Mouse (Mus musculus) G1E (cell line): ENCODE data around the gene Ndufa3. TPM values are rescaled to one million over a fixed set of nuclear protein-coding genes. Genes with fewer than 3 reads are reported as not detected.

ENCODE experiments used
- ATAC-seq: 2 replicates; pipeline ENCODE4 v1.8.0; 2016; ENCODE audit warnings: mild to moderate bottlenecking; ENCODE audit not compliant: insufficient number of reproducible peaks, poor library complexity, low FRiP score, severe bottlenecking; ENCODE audit errors: extremely low read depth
- DNase-seq: peaks from one replicate; pipeline ENCODE4 v3.0.0; 2012; ENCODE audit warnings: low spot score
- H3K27me3 ChIP-seq: 2 replicates; pipeline ENCODE4 v1.6.1; 2012; ENCODE audit warnings: mild to moderate bottlenecking, low read length, inconsistent platforms; ENCODE audit not compliant: insufficient read depth
- H3K36me3 ChIP-seq: replicated peaks from 2 replicates; pipeline ENCODE3; 2012; ENCODE audit warnings: mild to moderate bottlenecking, inconsistent platforms
- H3K4me1 ChIP-seq: 2 replicates; pipeline ENCODE4 v1.6.1; 2012; ENCODE audit warnings: low read depth, low read length, inconsistent platforms, mixed read lengths; ENCODE audit not compliant: insufficient read depth
- H3K4me3 ChIP-seq: 2 replicates; pipeline ENCODE4 v1.5.1; 2012; ENCODE audit warnings: low read depth, mild to moderate bottlenecking, inconsistent platforms, low read length, moderate library complexity, mixed read lengths
- H3K9me3 ChIP-seq: replicated peaks from 2 replicates; pipeline ENCODE4 v1.6.1; 2012; ENCODE audit warnings: inconsistent platforms
- CTCF ChIP-seq: IDR thresholded peaks from 2 replicates; pipeline ENCODE4 v1.5.1; 2012; ENCODE audit warnings: low read depth, low read length, inconsistent platforms, mixed read lengths
- GATA1 ChIP-seq: IDR thresholded peaks from 2 replicates; pipeline ENCODE4 v1.6.1; 2012; ENCODE audit warnings: borderline replicate concordance, low read length, inconsistent platforms, mixed read lengths
- GATA2 ChIP-seq: IDR thresholded peaks from 2 replicates; pipeline ENCODE4 v1.6.1; 2012; ENCODE audit warnings: low read depth, low read length, inconsistent platforms, borderline replicate concordance
- POLR2AphosphoS5 ChIP-seq: IDR thresholded peaks from 2 replicates; pipeline ENCODE4 v1.6.1; 2012; ENCODE audit warnings: low read depth, low read length, inconsistent platforms; ENCODE audit not compliant: insufficient replicate concordance
- TAL1 ChIP-seq: conservative IDR thresholded peaks from 2 replicates; pipeline ENCODE4 v1.6.1; 2012; ENCODE audit warnings: low read depth, low read length, inconsistent platforms, mixed read lengths
- polyA plus RNA-seq: library from polyadenylated mRNA; stranded (reverse); fragments of >175 nt; gene quantifications from 2 replicates; pipeline ENCODE4 v1.2.3, GENCODE M21; 2012
- total RNA-seq, 2 experiments: library from RNA; stranded (forward) in 1 of 2; stranded (reverse) in 1 of 2; fragments of 200-1000 nt in 1 of 2; fragments of >200 nt in 1 of 2; fragmentation: Nextera tagmentation in 1 of 2; gene quantifications; 2 replicates each; pipeline ENCODE4 v1.2.3; 2014 to 2017

Ndufa3 gene
- total and polyA plus RNA-seq, 3 experiments, result 18.9 to 234 (median 179) TPM

GRCm38 (mm10) chr7:3607391-3607790, 9.8 kb upstream of the Ndufa3 start:
- Histone ChIP-seq H3K4me1 (no peaks in the 10 kb centered on the region), H3K9me3 (no peaks in the 10 kb centered on the region), H3K4me3 (no peak overlapping the region), H3K36me3 (no peaks in the 10 kb centered on the region), H3K27me3 (peaks cover 29% of the 10 kb centered on the region)
- no peak for ATAC-seq
- DNase-seq, result no peak
- TF ChIP-seq POLR2AphosphoS5 (no peak), CTCF (no peak), GATA2 (no peak), GATA1 (no peak), TAL1 (no peak)

GRCm38 (mm10) chr7:3608668-3609067, 8.5 kb upstream of the Ndufa3 start:
- H3K4me1 ChIP-seq, result no peaks in the 10 kb centered on the region
- ATAC-seq, result no peak
- DNase-seq, result no peak
- peaks cover 32% of the 10 kb centered on the region for H3K27me3 ChIP-seq
- H3K4me3 ChIP-seq, result no peak overlapping the region
- H3K36me3 ChIP-seq, result no peaks in the 10 kb centered on the region
- no peaks in the 10 kb centered on the region for H3K9me3 ChIP-seq
- TF ChIP-seq GATA1, result no peak
- no peak for TF ChIP-seq CTCF
- no peak for TF ChIP-seq POLR2AphosphoS5
- no peak for TF ChIP-seq TAL1
- no peak for TF ChIP-seq GATA2

GRCm38 (mm10) chr7:3609082-3609481, 8.1 kb upstream of the Ndufa3 start:
- peaks cover 33% of the 10 kb centered on the region for H3K27me3 ChIP-seq
- no peak overlapping the region for H3K4me3 ChIP-seq
- H3K9me3 ChIP-seq, result no peaks in the 10 kb centered on the region
- DNase-seq (no peak), ATAC-seq (no peak)
- TF ChIP-seq TAL1 (no peak), GATA1 (no peak), GATA2 (no peak), POLR2AphosphoS5 (no peak), CTCF (no peak)
- H3K4me1 ChIP-seq, result no peaks in the 10 kb centered on the region
- H3K36me3 ChIP-seq, result no peaks in the 10 kb centered on the region

GRCm38 (mm10) chr7:3610437-3610836, 6.7 kb upstream of the Ndufa3 start:
- ATAC-seq (no peak), DNase-seq (no peak)
- no peak overlapping the region for H3K4me3 ChIP-seq
- TF ChIP-seq CTCF, result no peak
- TF ChIP-seq POLR2AphosphoS5, result no peak
- no peak for TF ChIP-seq GATA2
- no peak for TF ChIP-seq GATA1
- TF ChIP-seq TAL1, result no peak
- H3K27me3 ChIP-seq, result peaks cover 46% of the 10 kb centered on the region
- H3K36me3 ChIP-seq, result no peaks in the 10 kb centered on the region
- H3K4me1 ChIP-seq, result no peaks in the 10 kb centered on the region
- no peaks in the 10 kb centered on the region for H3K9me3 ChIP-seq

GRCm38 (mm10) chr7:3611006-3611405, 6.2 kb upstream of the Ndufa3 start:
- Histone ChIP-seq H3K4me1 (no peaks in the 10 kb centered on the region; the same call in 1 of the 2 replicates), H3K9me3 (no peaks in the 10 kb centered on the region), H3K27me3 (peaks cover 49% of the 10 kb centered on the region), H3K36me3 (no peaks in the 10 kb centered on the region), H3K4me3 (no peak overlapping the region)
- no peak for TF ChIP-seq TAL1
- no peak for TF ChIP-seq POLR2AphosphoS5
- TF ChIP-seq CTCF, result no peak
- TF ChIP-seq GATA2, result no peak
- TF ChIP-seq GATA1, result no peak
- no peak for ATAC-seq
- no peak for DNase-seq

- Histone ChIP-seq H3K9me3 (no peaks in the 10 kb centered on the region), H3K27me3 (peaks cover 51% of the 10 kb centered on the region), H3K4me3 (no peak overlapping the region), H3K36me3 (peaks cover 6% of the 10 kb centered on the region), H3K4me1 (peaks cover 19% of the 10 kb centered on the region)
- DNase-seq (no peak), ATAC-seq (no peak)
- TF ChIP-seq GATA2 (no peak), TAL1 (no peak), CTCF (no peak), GATA1 (no peak)
Measured at GRCm38 (mm10) chr7:3614021-3614420, 3.2 kb upstream of the Ndufa3 start.

GRCm38 (mm10) chr7:3616057-3616388, 1.1 kb upstream of the Ndufa3 start, which contains the start of gene Oscar:
TSS of gene Oscar (minus strand) at chr7:3616157.
- ATAC-seq (no peak), DNase-seq (no peak)
- Histone ChIP-seq H3K36me3 (peaks cover 25% of the 10 kb centered on the region), H3K4me3 (peak within 1 kb of the TSS; percentile 75), H3K27me3 (peaks cover 41% of the 10 kb centered on the region), H3K4me1 (peaks cover 27% of the 10 kb centered on the region), H3K9me3 (no peaks in the 10 kb centered on the region)
- TF ChIP-seq TAL1, result no peak
- TF ChIP-seq GATA1, result no peak
- TF ChIP-seq GATA2, result no peak
- no peak for TF ChIP-seq POLR2AphosphoS5
- TF ChIP-seq CTCF, result no peak
